Mouse (Mus musculus): ENCODE measurements at regions not wholly inside any gene's neighbourhood (a gene's known extent, or its start where the extent isn't known, plus 50 kb on each side); places are given as distances from the start of the nearest gene placed in this dataset.

GRCm38 (mm10) chr14:100336926-100337325 lies 52.4 kb upstream of the Klf12 start:
- H3K36me3 ChIP-seq (ENCODE audit: control insufficient read depth, insufficient read depth), result no peaks in the 10 kb centered on the region
- TF ChIP-seq CEBPB (IDR thresholded peaks at IDR 0.05; ENCODE audit: insufficient read depth, poor library complexity, severe bottlenecking) (no peak), MYOD1 (IDR thresholded peaks at IDR 0.05; ENCODE audit: control insufficient read depth in 1 of 3, insufficient read length in 2 of 3, low read depth in 2 of 3) (no peak), MYOG (IDR thresholded peaks at IDR 0.05; ENCODE audit: control insufficient read depth in 1 of 3, insufficient read depth in 1 of 3, insufficient read length in 2 of 3, low read depth in 2 of 3) (no peak), TCF3 (IDR thresholded peaks at IDR 0.05; ENCODE audit: insufficient read length, low read depth) (no peak), USF1 (IDR thresholded peaks at IDR 0.05; ENCODE audit: low read depth) (no peak), MAX (IDR thresholded peaks at IDR 0.05; ENCODE audit: low read depth) (no peak), POLR2A (IDR thresholded peaks at IDR 0.05; ENCODE audit: insufficient read length, low read depth) (no peak), E2F4 (IDR thresholded peaks at IDR 0.05; ENCODE audit: insufficient read depth) (no peak), POLR2AphosphoS2 (IDR thresholded peaks at IDR 0.05; ENCODE audit: insufficient read length, low read depth) (no peak), SRF (IDR thresholded peaks at IDR 0.05; ENCODE audit: control insufficient read depth, insufficient read length, low read depth) (no peak), REST (IDR thresholded peaks at IDR 0.05; ENCODE audit: insufficient read depth, insufficient read length) (no peak), TCF12 (IDR thresholded peaks at IDR 0.05; ENCODE audit: insufficient read depth, poor library complexity, severe bottlenecking) (no peak)
- no peak overlapping the region for H3K4me3 ChIP-seq
- no peak overlapping the region for H3K4me2 ChIP-seq (ENCODE audit: low read depth)
- H3K27me3 ChIP-seq (ENCODE audit: control insufficient read depth, insufficient read depth, insufficient read length), result no peaks in the 10 kb centered on the region
- H3ac ChIP-seq (ENCODE audit: control insufficient read depth, insufficient read length), result no peak overlapping the region
- H3K79me2 ChIP-seq (ENCODE audit: control insufficient read depth, insufficient read depth), result no peaks in the 10 kb centered on the region

Data from myocyte (in vitro differentiated cells).